Mouse (Mus musculus): ENCODE measurements around the gene Ubtd2.

Ubtd2 gene

GRCm38 (mm10) chr11:32547391-32547947, 92.3 kb downstream of the Ubtd2 start:
- Histone ChIP-seq H3K9me3 (ENCODE audit: low read length) (no peaks in the 10 kb centered on the region), H3K27me3 (ENCODE audit: insufficient read depth, low read length) (no peaks in the 10 kb centered on the region), H3K4me1 (replicated peaks; ENCODE audit: low read depth, low read length) (peaks cover 42% of the 10 kb centered on the region), H3K4me3 (replicated peaks; ENCODE audit: low read length) (no peak overlapping the region), H3K36me3 (ENCODE audit: insufficient read depth, low read length) (peaks cover 45% of the 10 kb centered on the region)
- TF ChIP-seq CTCF (conservative IDR thresholded peaks at IDR 0.05; ENCODE audit: low read length): no peak
- TF ChIP-seq POU5F1 (IDR thresholded peaks at IDR 0.05; ENCODE audit: borderline replicate concordance, low read length): no peak
- TF ChIP-seq NANOG (IDR thresholded peaks at IDR 0.05; ENCODE audit: borderline replicate concordance, low read length): no peak

- Histone ChIP-seq H3K36me3 (ENCODE audit: insufficient read depth, low read length) (peaks cover 45% of the 10 kb centered on the region), H3K9me3 (ENCODE audit: low read length) (no peaks in the 10 kb centered on the region), H3K27me3 (ENCODE audit: insufficient read depth, low read length) (no peaks in the 10 kb centered on the region), H3K4me1 (replicated peaks; ENCODE audit: low read depth, low read length) (peaks cover 42% of the 10 kb centered on the region), H3K4me3 (replicated peaks; ENCODE audit: low read length) (no peak overlapping the region)
- TF ChIP-seq POU5F1 (IDR thresholded peaks at IDR 0.05; ENCODE audit: borderline replicate concordance, low read length): no peak
- no peak for TF ChIP-seq CTCF (conservative IDR thresholded peaks at IDR 0.05; ENCODE audit: low read length)
- TF ChIP-seq NANOG (IDR thresholded peaks at IDR 0.05; ENCODE audit: borderline replicate concordance, low read length): no peak
These were observed 93.1 kb downstream of the Ubtd2 start for GRCm38 (mm10) chr11:32548240-32548639.

GRCm38 (mm10) chr11:32549236-32549635, 94.1 kb downstream of the Ubtd2 start:
- no peak overlapping the region for H3K4me3 ChIP-seq (replicated peaks; ENCODE audit: low read length)
- H3K36me3 ChIP-seq (ENCODE audit: insufficient read depth, low read length): peaks cover 39% of the 10 kb centered on the region
- H3K4me1 ChIP-seq (replicated peaks; ENCODE audit: low read depth, low read length): peaks cover 50% of the 10 kb centered on the region
- no peaks in the 10 kb centered on the region for H3K27me3 ChIP-seq (ENCODE audit: insufficient read depth, low read length)
- no peaks in the 10 kb centered on the region for H3K9me3 ChIP-seq (ENCODE audit: low read length)
- no peak for TF ChIP-seq POU5F1 (IDR thresholded peaks at IDR 0.05; ENCODE audit: borderline replicate concordance, low read length)
- no peak for TF ChIP-seq CTCF (conservative IDR thresholded peaks at IDR 0.05; ENCODE audit: low read length)
- TF ChIP-seq NANOG (IDR thresholded peaks at IDR 0.05; ENCODE audit: borderline replicate concordance, low read length): no peak

GRCm38 (mm10) chr11:32550102-32550501, 94.9 kb downstream of the Ubtd2 start:
- H3K4me3 ChIP-seq (replicated peaks; ENCODE audit: low read length): no peak overlapping the region
- H3K4me1 ChIP-seq (replicated peaks; ENCODE audit: low read depth, low read length): peaks cover 52% of the 10 kb centered on the region
- no peaks in the 10 kb centered on the region for H3K27me3 ChIP-seq (ENCODE audit: insufficient read depth, low read length)
- H3K36me3 ChIP-seq (ENCODE audit: insufficient read depth, low read length): peaks cover 38% of the 10 kb centered on the region
- no peaks in the 10 kb centered on the region for H3K9me3 ChIP-seq (ENCODE audit: low read length)
- TF ChIP-seq NANOG (IDR thresholded peaks at IDR 0.05; ENCODE audit: borderline replicate concordance, low read length): no peak
- TF ChIP-seq CTCF (conservative IDR thresholded peaks at IDR 0.05; ENCODE audit: low read length): no peak
- TF ChIP-seq POU5F1 (IDR thresholded peaks at IDR 0.05; ENCODE audit: borderline replicate concordance, low read length): no peak

GRCm38 (mm10) chr11:32551056-32551455, 95.9 kb downstream of the Ubtd2 start:
- H3K4me3 ChIP-seq (replicated peaks; ENCODE audit: low read length): no peak overlapping the region
- no peaks in the 10 kb centered on the region for H3K27me3 ChIP-seq (ENCODE audit: insufficient read depth, low read length)
- H3K36me3 ChIP-seq (ENCODE audit: insufficient read depth, low read length): peaks cover 42% of the 10 kb centered on the region
- TF ChIP-seq POU5F1 (IDR thresholded peaks at IDR 0.05; ENCODE audit: borderline replicate concordance, low read length) (no peak), NANOG (IDR thresholded peaks at IDR 0.05; ENCODE audit: borderline replicate concordance, low read length) (no peak), CTCF (conservative IDR thresholded peaks at IDR 0.05; ENCODE audit: low read length) (no peak)
- peaks cover 52% of the 10 kb centered on the region for H3K4me1 ChIP-seq (replicated peaks; ENCODE audit: low read depth, low read length)
- H3K9me3 ChIP-seq (ENCODE audit: low read length): no peaks in the 10 kb centered on the region

GRCm38 (mm10) chr11:32551579-32552297, 96.6 kb downstream of the Ubtd2 start:
- peaks cover 52% of the 10 kb centered on the region for H3K4me1 ChIP-seq (replicated peaks; ENCODE audit: low read depth, low read length)
- TF ChIP-seq CTCF (conservative IDR thresholded peaks at IDR 0.05; ENCODE audit: low read length) (no peak), NANOG (IDR thresholded peaks at IDR 0.05; ENCODE audit: borderline replicate concordance, low read length) (no peak), POU5F1 (IDR thresholded peaks at IDR 0.05; ENCODE audit: borderline replicate concordance, low read length) (no peak)
- no peak overlapping the region for H3K4me3 ChIP-seq (replicated peaks; ENCODE audit: low read length)
- no peaks in the 10 kb centered on the region for H3K9me3 ChIP-seq (ENCODE audit: low read length)
- no peaks in the 10 kb centered on the region for H3K27me3 ChIP-seq (ENCODE audit: insufficient read depth, low read length)
- H3K36me3 ChIP-seq (ENCODE audit: insufficient read depth, low read length): peaks cover 40% of the 10 kb centered on the region

GRCm38 (mm10) chr11:32552401-32553090, 97.4 kb downstream of the Ubtd2 start:
- Histone ChIP-seq H3K9me3 (ENCODE audit: low read length) (no peaks in the 10 kb centered on the region), H3K27me3 (ENCODE audit: insufficient read depth, low read length) (no peaks in the 10 kb centered on the region), H3K36me3 (ENCODE audit: insufficient read depth, low read length) (peaks cover 34% of the 10 kb centered on the region), H3K4me1 (replicated peaks; ENCODE audit: low read depth, low read length) (peaks cover 50% of the 10 kb centered on the region), H3K4me3 (replicated peaks; ENCODE audit: low read length) (no peak overlapping the region)
- TF ChIP-seq NANOG (IDR thresholded peaks at IDR 0.05; ENCODE audit: borderline replicate concordance, low read length) (no peak), POU5F1 (IDR thresholded peaks at IDR 0.05; ENCODE audit: borderline replicate concordance, low read length) (no peak), CTCF (conservative IDR thresholded peaks at IDR 0.05; ENCODE audit: low read length) (no peak)

GRCm38 (mm10) chr11:32553311-32554140, 98.4 kb downstream of the Ubtd2 start:
- TF ChIP-seq CTCF (conservative IDR thresholded peaks at IDR 0.05; ENCODE audit: low read length): no peak
- H3K4me3 ChIP-seq (replicated peaks; ENCODE audit: low read length): no peak overlapping the region
- H3K4me1 ChIP-seq (replicated peaks; ENCODE audit: low read depth, low read length): peaks cover 51% of the 10 kb centered on the region
- no peaks in the 10 kb centered on the region for H3K27me3 ChIP-seq (ENCODE audit: insufficient read depth, low read length)
- H3K9me3 ChIP-seq (ENCODE audit: low read length): no peaks in the 10 kb centered on the region
- peaks cover 29% of the 10 kb centered on the region for H3K36me3 ChIP-seq (ENCODE audit: insufficient read depth, low read length)
